Comparison of ENCODE assay signal across 28 mouse cellular contexts in genomic region chr4:38953633-38954032, GRCm38 (mm10).
"Had no signal": no experiment of that assay in that cellular context is flagged by ENCODE, and none has a peak within 500 bp of the region (broad histone marks: within the 10 kb centered on the region; RNA-seq: fewer than 3 reads in every experiment).

No protein-coding gene starts in this region.

- H3K27me3 ChIP-seq: embryonic facial prominence, embryonic 12.5 days; embryonic facial prominence, embryonic 13.5 days; embryonic facial prominence, embryonic 15.5 days; forebrain, embryonic 12.5 days; forebrain, embryonic 13.5 days; forebrain, embryonic 15.5 days had no signal

- H3K4me2 ChIP-seq: embryonic facial prominence, embryonic 12.5 days; embryonic facial prominence, embryonic 13.5 days; embryonic facial prominence, embryonic 15.5 days; forebrain, embryonic 12.5 days; forebrain, embryonic 13.5 days; forebrain, embryonic 15.5 days had no signal

- H3K9ac ChIP-seq: embryonic facial prominence, embryonic 12.5 days; embryonic facial prominence, embryonic 13.5 days; embryonic facial prominence, embryonic 15.5 days; forebrain, embryonic 12.5 days; forebrain, embryonic 13.5 days; forebrain, embryonic 15.5 days; forebrain, postnatal 0 days had no signal

- H3K4me1 ChIP-seq: embryonic facial prominence, embryonic 10.5 days; embryonic facial prominence, embryonic 12.5 days; embryonic facial prominence, embryonic 13.5 days; embryonic facial prominence, embryonic 15.5 days; forebrain, embryonic 10.5 days; forebrain, embryonic 12.5 days; forebrain, embryonic 13.5 days; forebrain, embryonic 15.5 days had no signal

- ATAC-seq: forebrain, embryonic 13.5 days; forebrain, embryonic 14.5 days; forebrain, embryonic 15.5 days; forebrain, embryonic 16.5 days; forebrain, postnatal 0 days had no signal

- H3K9me3 ChIP-seq: embryonic facial prominence, embryonic 10.5 days; embryonic facial prominence, embryonic 12.5 days; embryonic facial prominence, embryonic 13.5 days; embryonic facial prominence, embryonic 15.5 days; forebrain, embryonic 10.5 days; forebrain, embryonic 12.5 days; forebrain, embryonic 13.5 days; forebrain, embryonic 15.5 days had no signal

- H3K36me3 ChIP-seq: embryonic facial prominence, embryonic 10.5 days; embryonic facial prominence, embryonic 12.5 days; embryonic facial prominence, embryonic 13.5 days; embryonic facial prominence, embryonic 15.5 days; forebrain, embryonic 10.5 days; forebrain, embryonic 12.5 days; forebrain, embryonic 15.5 days had no signal

- DNase-seq: cerebellum, adult 2 months; cerebellum, adult 8-10 months; cerebellum, adult 9-10 months; cerebellum, adult 9-11 months; cerebellum, postnatal 10 days; cerebellum, postnatal 14 days; cerebellum, postnatal 25 days; cerebellum, postnatal 36 days; embryo, embryonic 11 days; forebrain, postnatal 0 days; gastrocnemius, adult 2 months; gastrocnemius, postnatal 10 days; gastrocnemius, postnatal 14 days; gastrocnemius, postnatal 25 days; gastrocnemius, postnatal 36 days; heart, adult 11 months; heart, adult 2 months had no signal

- H3K27ac ChIP-seq: embryonic facial prominence, embryonic 10.5 days; embryonic facial prominence, embryonic 12.5 days; embryonic facial prominence, embryonic 13.5 days; embryonic facial prominence, embryonic 15.5 days; forebrain, embryonic 10.5 days; forebrain, embryonic 12.5 days; forebrain, embryonic 13.5 days; forebrain, embryonic 15.5 days; gastrocnemius, adult 2 months; heart, adult 2 months had no signal

- H3K4me3 ChIP-seq: embryonic facial prominence, embryonic 10.5 days; embryonic facial prominence, embryonic 12.5 days; embryonic facial prominence, embryonic 13.5 days; embryonic facial prominence, embryonic 15.5 days; erythroblast, embryonic 14.5 days; forebrain, embryonic 10.5 days; forebrain, embryonic 12.5 days; forebrain, embryonic 13.5 days; forebrain, embryonic 15.5 days; gastrocnemius, adult 2 months; heart, adult 2 months had no signal
